Mouse (Mus musculus): ENCODE measurements around the gene Btbd9.

Gene Btbd9

GRCm38 (mm10) chr17:30194629-30195445, 381.5 kb downstream of the Btbd9 start:
- DNase-seq: no peak

- no peak for DNase-seq
Observed at GRCm38 (mm10) chr17:30194091-30194490, 382.2 kb downstream of the Btbd9 start.

GRCm38 (mm10) chr17:30193615-30194014, 382.7 kb downstream of the Btbd9 start:
- no peak for DNase-seq

- peak; percentile 3 for DNase-seq
Observed at GRCm38 (mm10) chr17:30192416-30193005, 383.8 kb downstream of the Btbd9 start.

- peak; percentile 3 for DNase-seq
Observed at GRCm38 (mm10) chr17:30191097-30191640, 385.1 kb downstream of the Btbd9 start.

GRCm38 (mm10) chr17:30188031-30188981, 388.0 kb downstream of the Btbd9 start:
- peak; percentile 28 for DNase-seq

GRCm38 (mm10) chr17:30187581-30187980, 388.7 kb downstream of the Btbd9 start:
- DNase-seq: no peak

- DNase-seq: peak; percentile 2
Observed at GRCm38 (mm10) chr17:30187154-30187553, 389.1 kb downstream of the Btbd9 start.

- DNase-seq: peak; percentile 58
Observed at GRCm38 (mm10) chr17:30183561-30183960, 392.7 kb downstream of the Btbd9 start.

GRCm38 (mm10) chr17:30182063-30182462, 394.2 kb downstream of the Btbd9 start:
- no peak for DNase-seq

GRCm38 (mm10) chr17:30181554-30181953, 394.7 kb downstream of the Btbd9 start:
- no peak for DNase-seq

- no peak for DNase-seq
Observed at GRCm38 (mm10) chr17:30180197-30180596, 396.1 kb downstream of the Btbd9 start.

- DNase-seq: peak; percentile 51
Observed at GRCm38 (mm10) chr17:30178402-30178801, 397.9 kb downstream of the Btbd9 start.

- peak; percentile 84 for DNase-seq
Observed at GRCm38 (mm10) chr17:30177435-30177834, 398.9 kb downstream of the Btbd9 start.

All from cerebellum, adult 11 months (tissue).